Mouse (Mus musculus) C2C12 (cell line): ENCODE data around the gene Ank3.

Experiments
- CEBPB ChIP-seq: IDR thresholded peaks from one replicate; pipeline ENCODE4 v1.6.1; 2011; ENCODE audit warnings: low read depth, mild to moderate bottlenecking, control low read depth, moderate library complexity
- CTCF ChIP-seq: IDR thresholded peaks from one replicate; pipeline ENCODE4 v1.5.1; 2011; ENCODE audit not compliant: control insufficient read depth, insufficient read depth, insufficient read length
- FOSL1 ChIP-seq: IDR thresholded peaks from one replicate; pipeline ENCODE4 v1.8.0; 2011; ENCODE audit warnings: mild to moderate bottlenecking, low read length; ENCODE audit not compliant: poor library complexity, insufficient read depth, severe bottlenecking
- MAX ChIP-seq: IDR thresholded peaks from one replicate; pipeline ENCODE4 v1.6.1; 2011; ENCODE audit warnings: mild to moderate bottlenecking, control low read depth
- MYOD1 ChIP-seq: IDR thresholded peaks from one replicate; pipeline ENCODE4 v1.6.1; 2011; ENCODE audit warnings: low read depth; ENCODE audit not compliant: control insufficient read depth, insufficient read length
- MYOG ChIP-seq: IDR thresholded peaks from one replicate; pipeline ENCODE4 v1.6.1; 2011; ENCODE audit not compliant: control insufficient read depth, insufficient read length; ENCODE audit errors: extremely low read depth
- USF1 ChIP-seq: IDR thresholded peaks from one replicate; pipeline ENCODE4 v1.6.1; 2011; ENCODE audit warnings: low read depth, mild to moderate bottlenecking, control low read depth, moderate library complexity

GRCm38 (mm10) chr10:69698699-69699098, 300.1 kb downstream of the Ank3 start:
- TF ChIP-seq CTCF (no peak), USF1 (no peak), MYOD1 (no peak), CEBPB (no peak), FOSL1 (no peak), MAX (no peak), MYOG (no peak)
